Mouse (Mus musculus): ENCODE measurements around the gene Sorbs1.

GRCm38 (mm10) chr19:40372679-40373078 lies 140.9 kb downstream of the Sorbs1 start:
- TF ChIP-seq EP300 (optimal IDR thresholded peaks at IDR 0.05) = no peak
- TF ChIP-seq CTCF (IDR thresholded peaks at IDR 0.05; ENCODE audit: low read depth) = no peak

All from stomach, postnatal 0 days (tissue).